Mouse (Mus musculus) cerebellum, postnatal 14 days (tissue): ENCODE data around the gene Adnp.
A peak's percentile ranks its signal among the peaks of the same experiment; 100 is the strongest.
"Not testable (repeated sequence)": the region's sequence is repeated elsewhere in the genome, so short reads cannot be mapped to it uniquely, and the experiment has no call there.

Source experiments
- DNase-seq, 2 experiments: peaks; one replicate each; pipeline ENCODE4 v3.0.0; 2021; ENCODE audit warnings: mixed read lengths in 2 of 2

The Adnp gene

GRCm38 (mm10) chr2:168205681-168206631 lies 956 bp downstream of the Adnp start:
- DNase-seq, result peak; percentile 61 to 62

- peak; percentile 93 to 98 for DNase-seq
Measured at GRCm38 (mm10) chr2:168205265-168205664, 1.6 kb downstream of the Adnp start.

GRCm38 (mm10) chr2:168204476-168204999 lies 2.4 kb downstream of the Adnp start:
- DNase-seq, result no peak

GRCm38 (mm10) chr2:168200014-168200691 lies 6.8 kb downstream of the Adnp start:
- no peak for DNase-seq

GRCm38 (mm10) chr2:168199476-168199875 lies 7.4 kb downstream of the Adnp start:
- no peak for DNase-seq

- no peak for DNase-seq
Measured at GRCm38 (mm10) chr2:168198421-168198820, 8.5 kb downstream of the Adnp start.

- DNase-seq, result no peak
Measured at GRCm38 (mm10) chr2:168195721-168196120, 11.2 kb downstream of the Adnp start.

GRCm38 (mm10) chr2:168193685-168194084 lies 13.2 kb downstream of the Adnp start:
- no peak for DNase-seq

- no peak for DNase-seq
Measured at GRCm38 (mm10) chr2:168191856-168192255, 15.1 kb downstream of the Adnp start.

- no peak for DNase-seq
Measured at GRCm38 (mm10) chr2:168175946-168176345, 31.0 kb downstream of the Adnp start.

- DNase-seq, result no peak
Measured at GRCm38 (mm10) chr2:168170167-168170685, 36.7 kb downstream of the Adnp start.

- no peak for DNase-seq
Measured at GRCm38 (mm10) chr2:168169800-168170113, 37.2 kb downstream of the Adnp start.

GRCm38 (mm10) chr2:168168892-168169799 lies 37.8 kb downstream of the Adnp start:
- no peak for DNase-seq

- DNase-seq, result no peak
Measured at GRCm38 (mm10) chr2:168167781-168168180, 39.1 kb downstream of the Adnp start.

- DNase-seq, result no peak
Measured at GRCm38 (mm10) chr2:168166750-168167460, 40.0 kb downstream of the Adnp start.

- no peak for DNase-seq
Measured at GRCm38 (mm10) chr2:168161978-168162377, 44.9 kb downstream of the Adnp start.

- no peak for DNase-seq
Measured at GRCm38 (mm10) chr2:168161514-168161971, 45.4 kb downstream of the Adnp start.

GRCm38 (mm10) chr2:168160370-168160930 lies 46.5 kb downstream of the Adnp start:
- no peak for DNase-seq

GRCm38 (mm10) chr2:168158911-168159711 lies 47.8 kb downstream of the Adnp start:
- DNase-seq, result peak in 1 of 2 experiments; percentile 26

GRCm38 (mm10) chr2:168157974-168158373 lies 48.9 kb downstream of the Adnp start:
- DNase-seq, result not testable (repeated sequence)
